Mouse (Mus musculus): Measurements from ENCODE around the gene Olfr66. TPM values are rescaled to one million over a fixed set of nuclear protein-coding genes. Genes with fewer than 3 reads are reported as not detected.

Gene Olfr66
- total RNA-seq, 2 experiments from 2014 or later, result not detected

Other genes starting within 250 kb of the Olfr66 start
- not detected for gene Olfr622, start 243.6 kb downstream of the Olfr66 start, total RNA-seq (2021)
- gene Olfr623, start 222.6 kb downstream of the Olfr66 start, total RNA-seq (2021), result not detected
- gene Olfr624, start 215.1 kb downstream of the Olfr66 start, total RNA-seq (2021), result under 1 TPM in 1 of 2 experiments, not detected in 1; 0.07 TPM
- gene Olfr625-ps1, start 203.5 kb downstream of the Olfr66 start, total RNA-seq (2021), result not detected
- not detected for gene Olfr243, start 171.6 kb downstream of the Olfr66 start, total RNA-seq (2021)
- gene Olfr628, start 155.9 kb downstream of the Olfr66 start, total RNA-seq (2021), result not detected
- not detected for gene Olfr629, start 141.3 kb downstream of the Olfr66 start, total RNA-seq (2021)
- gene Olfr630, start 128.9 kb downstream of the Olfr66 start, total RNA-seq (2021), result not detected
- gene Olfr69, start 114.7 kb downstream of the Olfr66 start, total RNA-seq (2021), result not detected
- gene Olfr68, start 106.6 kb downstream of the Olfr66 start, total RNA-seq (2021), result not detected
- not detected for gene Olfr67, start 94.4 kb downstream of the Olfr66 start, total RNA-seq (2021)
- 10 to 100 TPM; 49.8 to 50.7 TPM for gene Hbb-bt, start 72.3 kb downstream of the Olfr66 start, total RNA-seq (2021)
- 100 to 1,000 TPM; 365 to 420 TPM for gene Hbb-bs, start 58.2 kb downstream of the Olfr66 start, total RNA-seq (2021)
- not detected for gene Hbb-bh2, start 45.7 kb downstream of the Olfr66 start, total RNA-seq (2021)
- gene Hbb-bh1, start 43.1 kb downstream of the Olfr66 start, total RNA-seq (2021), result not detected
- not detected for gene Hbb-y, start 33.0 kb downstream of the Olfr66 start, total RNA-seq (2021)
- gene Olfr64, start 8.2 kb upstream of the Olfr66 start, total RNA-seq (2021), result not detected
- not detected for gene Olfr65, start 17.2 kb upstream of the Olfr66 start, total RNA-seq (2021)
- not detected for gene Olfr631, start 42.6 kb upstream of the Olfr66 start, total RNA-seq (2021)
- gene Olfr632, start 48.1 kb upstream of the Olfr66 start, total RNA-seq (2021), result under 1 TPM in 1 of 2 experiments, not detected in 1; 0.25 TPM
- gene Olfr633, start 58.2 kb upstream of the Olfr66 start, total RNA-seq (2021), result not detected
- under 1 TPM; 0.02 to 0.07 TPM for gene Olfr635, start 84.9 kb upstream of the Olfr66 start, total RNA-seq (2021)
- not detected for gene Olfr638, start 112.5 kb upstream of the Olfr66 start, total RNA-seq (2021)
- gene Olfr639, start 131.1 kb upstream of the Olfr66 start, total RNA-seq (2021), result under 1 TPM; 0.12 to 0.16 TPM
- not detected for gene Olfr640, start 139.3 kb upstream of the Olfr66 start, total RNA-seq (2021)
- gene Olfr641, start 149.2 kb upstream of the Olfr66 start, total RNA-seq (2021), result not detected
- gene Olfr642, start 166.4 kb upstream of the Olfr66 start, total RNA-seq (2021), result not detected
- gene 4930516K23Rik, start 175.2 kb upstream of the Olfr66 start, total RNA-seq (2021), result not detected
- not detected for gene Olfr644, start 185.6 kb upstream of the Olfr66 start, total RNA-seq (2021)
- not detected for gene Olfr645, start 199.2 kb upstream of the Olfr66 start, total RNA-seq (2021)
- gene Olfr646, start 218.6 kb upstream of the Olfr66 start, total RNA-seq (2021), result not detected
- gene Ubqln5, start 243.6 kb upstream of the Olfr66 start, total RNA-seq (2021), result not detected

Measured in left cerebral cortex, postnatal 36 days (tissue).